Mouse (Mus musculus) retina, adult 2 months (tissue): ENCODE results near the gene Rasgef1c.

ENCODE experiments used
- DNase-seq: peaks from one replicate; pipeline ENCODE4 v3.0.0-alpha.2; 2012; ENCODE audit warnings: low read depth, low spot score

The Rasgef1c gene

GRCm38 (mm10) chr11:49901659-49902458 is at the start of gene Rasgef1c:
Gene Rasgef1c, plus strand, starts transcription at chr11:49901835.
- DNase-seq, result peak; percentile 32

- DNase-seq, result no peak
These were observed 46.5 kb upstream of the Rasgef1c start for GRCm38 (mm10) chr11:49855144-49855543.

- no peak for DNase-seq
These were observed 40.5 kb upstream of the Rasgef1c start for GRCm38 (mm10) chr11:49861139-49861538.

GRCm38 (mm10) chr11:49863926-49864325 is 37.7 kb upstream of the Rasgef1c start:
- DNase-seq, result no peak

GRCm38 (mm10) chr11:49867320-49867719 is 34.3 kb upstream of the Rasgef1c start:
- no peak for DNase-seq

- no peak for DNase-seq
These were observed 31.9 kb upstream of the Rasgef1c start for GRCm38 (mm10) chr11:49869762-49870161.

GRCm38 (mm10) chr11:49871914-49872313 is 29.7 kb upstream of the Rasgef1c start:
- no peak for DNase-seq

- no peak for DNase-seq
These were observed 28.9 kb upstream of the Rasgef1c start for GRCm38 (mm10) chr11:49872779-49873178.

GRCm38 (mm10) chr11:49876948-49877817 is 24.5 kb upstream of the Rasgef1c start:
- DNase-seq, result no peak

- DNase-seq, result no peak
These were observed 21.5 kb upstream of the Rasgef1c start for GRCm38 (mm10) chr11:49879950-49880642.

GRCm38 (mm10) chr11:49883394-49883793 is 18.2 kb upstream of the Rasgef1c start:
- no peak for DNase-seq

GRCm38 (mm10) chr11:49888469-49888868 is 13.2 kb upstream of the Rasgef1c start:
- no peak for DNase-seq

- DNase-seq, result no peak
These were observed 9.6 kb upstream of the Rasgef1c start for GRCm38 (mm10) chr11:49891993-49892392.

GRCm38 (mm10) chr11:49893806-49894205 is 7.8 kb upstream of the Rasgef1c start:
- DNase-seq, result no peak

- no peak for DNase-seq
These were observed 5.6 kb upstream of the Rasgef1c start for GRCm38 (mm10) chr11:49895966-49896590.

- no peak for DNase-seq
These were observed 1.6 kb upstream of the Rasgef1c start for GRCm38 (mm10) chr11:49900043-49900442.

- no peak for DNase-seq
These were observed 525 bp upstream of the Rasgef1c start for GRCm38 (mm10) chr11:49900962-49901658.

- DNase-seq, result no peak
These were observed 1.7 kb downstream of the Rasgef1c start for GRCm38 (mm10) chr11:49903333-49903732.

GRCm38 (mm10) chr11:49918521-49919180 is 17.0 kb downstream of the Rasgef1c start:
- DNase-seq, result no peak

GRCm38 (mm10) chr11:49919304-49919703 is 17.7 kb downstream of the Rasgef1c start:
- no peak for DNase-seq
